Mouse (Mus musculus): ENCODE measurements around the gene Gm10277.

- TF ChIP-seq CTCF (IDR thresholded peaks at IDR 0.05; ENCODE audit: extremely low read depth, insufficient read length, insufficient replicate concordance, low read depth, low read length) (no peak), POLR2A (IDR thresholded peaks at IDR 0.05; ENCODE audit: low read depth, low read length) (no peak)
These were observed 12.9 kb upstream of the Gm10277 start for GRCm38 (mm10) chr11:77800491-77800868.
